Mouse (Mus musculus) liver, adult (tissue): Measurements from ENCODE around the gene Rasgrp3.

Source experiments
- GATA4 ChIP-seq: IDR thresholded peaks from 2 replicates; pipeline ENCODE4 v1.6.1; 2014; ENCODE audit warnings: mild to moderate bottlenecking, low read length; ENCODE audit not compliant: insufficient replicate concordance

The Rasgrp3 gene

DNA sequence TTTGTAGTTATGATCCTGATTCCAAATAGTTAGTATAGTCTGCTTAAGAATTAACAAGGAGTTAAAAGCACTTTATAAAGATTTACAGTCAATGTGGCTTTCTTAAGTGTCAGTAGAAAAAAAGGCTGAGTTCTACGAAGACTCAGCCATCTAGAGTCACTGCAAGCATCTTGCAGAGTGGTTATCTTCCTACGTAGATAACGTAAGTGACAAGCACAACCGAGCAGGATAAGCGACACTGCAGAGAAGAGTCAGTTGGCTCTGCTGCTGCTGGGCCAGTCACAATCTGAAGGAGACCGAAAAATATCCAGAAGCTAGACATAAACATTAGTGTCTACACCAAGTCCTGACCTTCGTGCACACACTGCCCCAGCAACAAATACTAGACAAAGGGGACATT, 107.7 kb downstream of the Rasgrp3 start:
- TF ChIP-seq GATA4: no peak

DNA sequence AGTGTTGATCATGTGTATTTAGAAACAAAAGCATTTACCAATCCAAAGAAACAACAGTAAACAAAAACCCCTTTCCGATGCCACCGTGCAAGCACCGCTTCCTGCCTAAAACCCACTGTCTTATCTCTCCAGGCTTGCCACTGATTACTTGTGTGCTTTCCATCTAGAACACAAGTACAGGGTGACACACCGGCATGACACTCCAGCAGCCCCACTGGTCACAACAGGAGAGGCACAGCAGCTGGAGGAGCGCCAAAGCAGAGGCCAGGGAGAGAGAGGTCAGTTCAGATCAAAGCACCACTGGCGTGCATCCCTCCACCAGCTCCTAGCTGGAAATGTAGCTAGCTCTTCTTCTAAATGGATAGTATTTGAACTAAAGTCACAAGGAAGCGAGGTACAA, 108.6 kb downstream of the Rasgrp3 start:
- TF ChIP-seq GATA4: no peak

DNA sequence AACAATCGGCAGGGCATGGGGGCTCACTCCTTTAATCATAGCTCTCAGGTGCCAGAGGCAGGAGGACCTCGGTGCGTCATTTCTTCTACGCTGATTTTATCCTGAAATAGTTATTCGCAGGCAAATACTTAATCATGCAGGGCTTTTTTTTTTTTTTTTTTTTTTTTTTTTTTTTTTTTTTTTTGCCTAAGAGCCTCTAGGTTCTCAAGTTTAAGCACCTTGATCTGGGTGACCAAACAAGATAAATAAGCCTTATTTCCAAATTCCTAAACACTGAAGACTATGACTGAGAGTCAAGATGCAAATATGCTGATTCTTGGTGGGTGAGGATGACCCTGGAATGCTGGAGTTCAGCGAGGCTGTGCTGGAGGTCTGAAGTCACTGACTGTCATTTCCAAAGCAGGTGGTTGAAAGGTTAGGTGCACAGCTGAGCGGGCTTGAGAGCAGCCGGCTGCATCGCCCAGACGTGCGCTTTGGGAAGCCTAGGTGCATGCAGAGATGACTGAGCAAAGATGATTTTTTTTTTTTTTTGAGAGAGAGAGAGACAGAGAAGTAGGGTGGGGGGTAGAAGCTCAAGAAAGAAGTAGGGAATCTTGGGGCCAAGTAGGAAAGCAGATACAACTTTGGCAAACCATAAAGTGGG, 115.2 kb downstream of the Rasgrp3 start:
- no peak for TF ChIP-seq GATA4

DNA sequence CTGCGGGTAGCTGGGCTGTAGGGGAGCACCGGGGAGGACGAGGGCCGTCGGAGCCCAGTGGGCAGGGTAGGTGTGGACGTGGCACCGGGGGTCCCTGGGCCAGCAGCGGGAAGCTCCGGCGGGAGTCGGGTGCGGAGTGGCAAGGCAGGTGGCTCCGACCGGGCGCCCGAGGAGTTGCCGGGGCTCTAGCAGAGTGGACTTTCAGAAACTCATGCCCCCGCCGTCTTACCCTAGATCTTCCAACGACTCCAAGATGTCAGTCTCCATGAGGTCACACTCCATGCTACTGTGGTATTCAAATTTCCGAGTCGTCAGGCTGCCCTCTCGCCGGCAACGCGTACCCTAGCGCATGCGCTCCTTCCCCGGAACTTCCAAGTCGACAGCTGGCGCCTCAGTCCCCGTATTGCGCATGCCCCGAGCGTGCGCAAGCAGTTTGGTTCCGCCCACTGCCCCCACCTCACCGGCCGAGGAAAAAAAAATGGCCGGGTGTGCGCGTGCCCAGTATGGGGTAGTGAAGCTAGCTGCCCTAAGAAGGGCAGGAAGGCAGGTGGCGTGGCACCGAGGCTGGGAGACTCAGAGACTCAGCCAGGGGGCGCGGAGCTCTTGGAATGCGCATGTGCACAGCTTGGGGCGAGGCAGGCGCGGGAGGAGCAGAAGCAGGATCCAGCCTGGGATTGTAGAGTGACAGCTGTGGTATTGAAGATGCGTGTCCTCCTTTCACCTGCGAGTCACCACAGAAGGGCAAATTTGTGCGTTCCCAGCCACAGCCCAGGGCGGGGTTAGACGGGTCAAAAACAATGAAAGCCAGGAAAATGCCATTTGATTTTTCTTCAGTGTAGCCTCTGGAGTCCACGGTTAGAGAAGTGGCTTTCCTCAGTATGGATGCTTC, 116.1 kb downstream of the Rasgrp3 start, which contains the start of gene Fam98a:
TSS of gene Fam98a (minus strand) at position 435 of the 889 bp plus-strand sequence.
- no peak for TF ChIP-seq GATA4

DNA sequence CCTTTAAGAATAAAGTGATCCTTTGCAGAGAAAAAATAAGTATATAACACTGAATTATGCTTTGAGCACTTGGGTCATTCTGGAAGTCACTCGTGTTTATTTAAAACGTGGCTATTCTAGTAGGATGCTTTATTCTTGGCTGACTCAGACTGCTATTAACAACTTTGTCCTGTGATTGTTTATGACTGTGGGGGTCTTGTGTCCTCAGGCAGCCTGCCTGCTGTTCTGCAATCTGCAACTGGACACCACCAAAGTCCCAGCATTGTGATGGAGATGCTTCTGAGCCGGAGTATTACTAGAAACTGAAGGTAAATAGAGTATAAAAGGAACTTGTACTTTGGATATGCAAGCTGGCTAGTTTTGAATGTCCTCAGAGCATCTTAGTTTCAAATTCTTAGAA, 121.3 kb downstream of the Rasgrp3 start:
- no peak for TF ChIP-seq GATA4

DNA sequence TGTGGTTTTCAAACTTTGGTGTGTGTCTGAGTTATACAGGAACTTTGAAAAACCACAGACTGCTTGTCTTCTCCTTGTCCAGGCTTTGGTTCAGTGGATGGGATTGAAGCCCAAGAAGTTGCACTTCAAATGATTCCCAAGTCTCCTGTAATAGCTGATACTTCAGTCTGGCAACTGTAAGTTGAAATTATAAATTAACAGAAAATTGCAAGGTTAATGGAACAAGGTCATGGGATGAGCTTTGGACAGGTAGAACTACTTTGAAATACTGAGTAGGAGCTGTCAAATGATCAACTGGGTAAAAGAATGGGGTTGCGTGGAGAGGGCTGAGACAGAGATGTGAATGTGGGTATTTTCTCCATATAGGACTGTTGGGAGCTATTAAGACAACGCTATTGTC, 122.3 kb downstream of the Rasgrp3 start:
- TF ChIP-seq GATA4: no peak

DNA sequence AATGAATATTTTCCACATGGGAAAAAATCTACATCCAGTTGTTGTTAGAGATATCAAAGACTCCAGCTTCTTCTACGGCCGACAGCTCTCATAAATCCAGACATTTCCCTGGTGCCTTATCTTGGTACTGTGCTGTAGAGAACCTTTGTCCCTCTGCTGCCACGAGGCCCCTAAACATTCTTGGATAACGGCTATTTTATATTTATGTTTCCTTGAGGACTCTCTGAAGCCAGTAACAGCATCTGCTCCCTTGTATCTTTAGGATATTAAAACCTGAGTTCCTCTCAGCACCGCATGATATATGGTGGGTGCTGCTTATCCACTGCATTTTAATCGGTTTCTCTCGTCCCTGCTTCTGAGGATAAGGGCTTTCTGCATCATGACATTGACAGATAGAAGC, 139.9 kb downstream of the Rasgrp3 start:
- no peak for TF ChIP-seq GATA4
